Mouse (Mus musculus) heart, embryonic 13.5 days (tissue): ENCODE data around the gene Zfpm1. TPM values are rescaled to one million over a fixed set of nuclear protein-coding genes. Genes with fewer than 3 reads are reported as not detected.

ENCODE experiments used
- ATAC-seq: fragments of 200-750 bp; cut with Nextera tagmentation; 2 replicates; pipeline ENCODE4 v1.8.0; 2017; ENCODE audit warnings: moderate TSS enrichment; ENCODE audit not compliant: insufficient number of reproducible peaks, low FRiP score, low TSS enrichment; ENCODE audit errors: extremely low read depth
- H3K27ac ChIP-seq: fragments of 300-500 bp; sonication (generic); replicated peaks from 2 replicates; pipeline ENCODE4 v1.5.1; 2015; ENCODE audit warnings: moderate library complexity, mild to moderate bottlenecking, inconsistent platforms
- H3K27me3 ChIP-seq: fragments of 300-500 bp; sonication (generic); replicated peaks from 2 replicates; pipeline ENCODE4 v1.6.1; 2015; ENCODE audit warnings: mild to moderate bottlenecking, inconsistent platforms
- H3K36me3 ChIP-seq: fragments of 300-500 bp; sonication (generic); 2 replicates; pipeline ENCODE4 v1.6.1; 2015; ENCODE audit warnings: mild to moderate bottlenecking, inconsistent platforms
- H3K4me1 ChIP-seq: fragments of 300-500 bp; sonication (generic); 2 replicates; pipeline ENCODE4 v1.6.1; 2015; ENCODE audit warnings: inconsistent platforms
- H3K4me2 ChIP-seq: fragments of 300-500 bp; sonication (generic); 2 replicates; pipeline ENCODE4 v1.6.1; 2015; ENCODE audit warnings: inconsistent platforms, mild to moderate bottlenecking, moderate library complexity
- H3K4me3 ChIP-seq: fragments of 300-500 bp; sonication (generic); 2 replicates; pipeline ENCODE4 v1.5.1; 2015; ENCODE audit warnings: moderate library complexity, mild to moderate bottlenecking, inconsistent platforms
- H3K9ac ChIP-seq: fragments of 300-500 bp; sonication (generic); 2 replicates; pipeline ENCODE4 v1.6.1; 2015; ENCODE audit warnings: inconsistent platforms, mild to moderate bottlenecking, moderate library complexity
- H3K9me3 ChIP-seq: fragments of 300-500 bp; sonication (generic); 2 replicates; pipeline ENCODE4 v1.6.1; 2016; ENCODE audit warnings: inconsistent platforms
- WGBS: fragments of 180-500 bp; shearing (Covaris S2); methylation state at CpG from one replicate; pipeline ENCODE4 v1.1.7; 2015; ENCODE audit warnings: mixed read lengths; 5-methylcytosine and 5-hydroxymethylcytosine counted together
- polyA plus RNA-seq: library from polyadenylated mRNA; unstranded; fragments of >200 nt; fragmentation: Nextera tagmentation; extraction: Ambion mirVana; gene quantifications from 2 replicates; pipeline ENCODE4 v1.2.1, GENCODE M21; 2015

Gene Zfpm1
- polyA plus RNA-seq, 1 experiment from 2014 or later: 3.8 TPM

GRCm38 (mm10) chr8:122350309-122351089 is 68.6 kb downstream of the Zfpm1 start:
- Histone ChIP-seq H3K27me3 (peaks cover 10% of the 10 kb centered on the region; the same call in 1 of the 2 replicates), H3K4me1 (peaks cover 41% of the 10 kb centered on the region), H3K36me3 (no peaks in the 10 kb centered on the region), H3K9ac (0 out of 2 replicates have a peak overlapping the region, but pooled peaks have one; percentile 24), H3K4me2 (0 out of 2 replicates have a peak overlapping the region, but pooled peaks have one; percentile 10), H3K4me3 (no peak overlapping the region), H3K27ac (no peak overlapping the region), H3K9me3 (no peaks in the 10 kb centered on the region)
- WGBS: 39% methylated on average over 11 of the region's 11 CpGs
- no peak for ATAC-seq

- 78% methylated on average over 8 of the region's 8 CpGs for WGBS
- Histone ChIP-seq H3K4me2 (no peak overlapping the region), H3K4me3 (no peak overlapping the region), H3K9ac (no peak overlapping the region), H3K4me1 (peaks cover 20% of the 10 kb centered on the region), H3K27ac (no peak overlapping the region), H3K36me3 (no peaks in the 10 kb centered on the region), H3K27me3 (peaks cover 40% of the 10 kb centered on the region), H3K9me3 (no peaks in the 10 kb centered on the region)
- ATAC-seq: no peak
Measured at GRCm38 (mm10) chr8:122354157-122354556, 72.2 kb downstream of the Zfpm1 start.

GRCm38 (mm10) chr8:122355642-122356606 is 74.0 kb downstream of the Zfpm1 start:
- WGBS: 62% methylated on average over 9 of the region's 9 CpGs
- peaks cover 2% of the 10 kb centered on the region; the same call in 1 of the 2 replicates for H3K4me1 ChIP-seq
- H3K27me3 ChIP-seq: peaks cover 42% of the 10 kb centered on the region
- H3K36me3 ChIP-seq: no peaks in the 10 kb centered on the region
- no peak overlapping the region for H3K4me3 ChIP-seq
- no peaks in the 10 kb centered on the region for H3K9me3 ChIP-seq
- H3K27ac ChIP-seq: no peak overlapping the region
- H3K4me2 ChIP-seq: no peak overlapping the region
- no peak for ATAC-seq
- no peak overlapping the region for H3K9ac ChIP-seq

- Histone ChIP-seq H3K36me3 (no peaks in the 10 kb centered on the region), H3K4me2 (no peak overlapping the region), H3K9ac (no peak overlapping the region), H3K27me3 (peaks cover 49% of the 10 kb centered on the region), H3K9me3 (no peaks in the 10 kb centered on the region), H3K4me3 (no peak overlapping the region), H3K27ac (no peak overlapping the region), H3K4me1 (no peaks in the 10 kb centered on the region)
- ATAC-seq: no peak
- WGBS: 56% methylated on average over 11 of the region's 11 CpGs
Measured at GRCm38 (mm10) chr8:122357202-122357601, 75.3 kb downstream of the Zfpm1 start.

GRCm38 (mm10) chr8:122357641-122358040 is 75.7 kb downstream of the Zfpm1 start:
- H3K36me3 ChIP-seq: no peaks in the 10 kb centered on the region
- H3K9me3 ChIP-seq: no peaks in the 10 kb centered on the region
- peaks cover 52% of the 10 kb centered on the region for H3K27me3 ChIP-seq
- H3K4me3 ChIP-seq: no peak overlapping the region
- H3K27ac ChIP-seq: no peak overlapping the region
- no peak for ATAC-seq
- no peaks in the 10 kb centered on the region for H3K4me1 ChIP-seq
- H3K9ac ChIP-seq: no peak overlapping the region
- H3K4me2 ChIP-seq: no peak overlapping the region
- WGBS: 66% methylated on average over 5 of the region's 5 CpGs

- no peaks in the 10 kb centered on the region for H3K36me3 ChIP-seq
- no peak for ATAC-seq
- H3K4me1 ChIP-seq: no peaks in the 10 kb centered on the region
- H3K27ac ChIP-seq: no peak overlapping the region
- no peak overlapping the region for H3K4me2 ChIP-seq
- no peak overlapping the region for H3K4me3 ChIP-seq
- no peak overlapping the region for H3K9ac ChIP-seq
- H3K27me3 ChIP-seq: peaks cover 57% of the 10 kb centered on the region
- no peaks in the 10 kb centered on the region for H3K9me3 ChIP-seq
- WGBS: 80% methylated on average over 15 of the region's 15 CpGs
Measured at GRCm38 (mm10) chr8:122359111-122359775, 77.3 kb downstream of the Zfpm1 start.

- WGBS: 68% methylated on average over 7 of the region's 7 CpGs
- H3K4me1 ChIP-seq: no peaks in the 10 kb centered on the region
- no peak for ATAC-seq
- H3K4me2 ChIP-seq: no peak within 1 kb of the TSS
- no peak within 1 kb of the TSS for H3K9ac ChIP-seq
- H3K27me3 ChIP-seq: peaks cover 57% of the 10 kb centered on the region
- no peaks in the 10 kb centered on the region for H3K36me3 ChIP-seq
- H3K9me3 ChIP-seq: no peaks in the 10 kb centered on the region
- no peak within 1 kb of the TSS for H3K27ac ChIP-seq
- no peak within 1 kb of the TSS for H3K4me3 ChIP-seq
Measured at GRCm38 (mm10) chr8:122360696-122361416, 78.9 kb downstream of the Zfpm1 start, which contains the start of gene Trhr2. Gene Trhr2, minus strand, starts transcription at chr8:122360746.

GRCm38 (mm10) chr8:122362271-122362670 is 80.3 kb downstream of the Zfpm1 start:
- no peak for ATAC-seq
- H3K9me3 ChIP-seq: no peaks in the 10 kb centered on the region
- H3K36me3 ChIP-seq: no peaks in the 10 kb centered on the region
- peak overlapping the region; percentile 24; the same call in 1 of the 2 replicates for H3K9ac ChIP-seq
- WGBS: 49% methylated on average over 5 of the region's 5 CpGs
- no peak overlapping the region for H3K27ac ChIP-seq
- no peak overlapping the region for H3K4me3 ChIP-seq
- no peaks in the 10 kb centered on the region for H3K4me1 ChIP-seq
- no peak overlapping the region for H3K4me2 ChIP-seq
- peaks cover 44% of the 10 kb centered on the region for H3K27me3 ChIP-seq

GRCm38 (mm10) chr8:122362967-122363366 is 81.0 kb downstream of the Zfpm1 start:
- WGBS: 50% methylated on average over 7 of the region's 8 CpGs
- no peak for ATAC-seq
- Histone ChIP-seq H3K27me3 (peaks cover 38% of the 10 kb centered on the region), H3K9ac (no peak overlapping the region), H3K4me2 (no peak overlapping the region), H3K36me3 (no peaks in the 10 kb centered on the region), H3K27ac (no peak overlapping the region), H3K9me3 (no peaks in the 10 kb centered on the region), H3K4me1 (peaks cover 1% of the 10 kb centered on the region), H3K4me3 (no peak overlapping the region)

GRCm38 (mm10) chr8:122368494-122368893 is 86.6 kb downstream of the Zfpm1 start:
- no peaks in the 10 kb centered on the region for H3K36me3 ChIP-seq
- H3K9ac ChIP-seq: peak overlapping the region; percentile 8
- H3K27me3 ChIP-seq: peaks cover 4% of the 10 kb centered on the region
- H3K4me3 ChIP-seq: no peak overlapping the region
- ATAC-seq: no peak
- H3K9me3 ChIP-seq: no peaks in the 10 kb centered on the region
- H3K27ac ChIP-seq: 0 out of 2 replicates have a peak overlapping the region, but pooled peaks have one; percentile 6
- 34% methylated on average over 10 of the region's 10 CpGs for WGBS
- peaks cover 24% of the 10 kb centered on the region for H3K4me1 ChIP-seq
- no peak overlapping the region for H3K4me2 ChIP-seq
